Mouse (Mus musculus): ENCODE results near the gene Cd82. TPM values are rescaled to one million over a fixed set of nuclear protein-coding genes. Genes with fewer than 3 reads are reported as not detected.

Cd82 gene
- polyA plus RNA-seq, 1 experiment from 2014 or later = 6.2 TPM

GRCm38 (mm10) chr2:93431575-93432325 lies 31.2 kb downstream of the Cd82 start:
- no peaks in the 10 kb centered on the region for H3K27me3 ChIP-seq (ENCODE audit: control insufficient read depth, insufficient read depth, low read length)
- no peak overlapping the region for H3K4me3 ChIP-seq (ENCODE audit: low read depth, low read length)
- WGBS = 78% methylated on average over 5 of the region's 5 CpGs
- no peak overlapping the region for H3K9ac ChIP-seq (ENCODE audit: low read depth, low read length)
- H3K36me3 ChIP-seq (ENCODE audit: control insufficient read depth, insufficient read depth, low read length) = no peaks in the 10 kb centered on the region
- no peak overlapping the region for H3K27ac ChIP-seq (ENCODE audit: low read depth, low read length)
- no peak overlapping the region for H3K4me2 ChIP-seq (replicated peaks; ENCODE audit: low read depth, low read length)
- no peak for DNase-seq (ENCODE audit: low spot score)
- ATAC-seq (ENCODE audit: low FRiP score) = no peak
- H3K9me3 ChIP-seq (ENCODE audit: control insufficient read depth, low read length) = no peaks in the 10 kb centered on the region
- H3K4me1 ChIP-seq (replicated peaks; ENCODE audit: control insufficient read depth, insufficient read depth, low read length) = no peaks in the 10 kb centered on the region

GRCm38 (mm10) chr2:93430993-93431392 lies 31.9 kb downstream of the Cd82 start:
- WGBS = 83% methylated on average over 5 of the region's 5 CpGs
- DNase-seq (ENCODE audit: low spot score) (no peak), ATAC-seq (ENCODE audit: low FRiP score) (no peak)
- no peaks in the 10 kb centered on the region for H3K36me3 ChIP-seq (ENCODE audit: control insufficient read depth, insufficient read depth, low read length)
- no peaks in the 10 kb centered on the region for H3K9me3 ChIP-seq (ENCODE audit: control insufficient read depth, low read length)
- H3K9ac ChIP-seq (ENCODE audit: low read depth, low read length) = no peak overlapping the region
- no peak overlapping the region for H3K4me3 ChIP-seq (ENCODE audit: low read depth, low read length)
- no peaks in the 10 kb centered on the region; the same call in 1 of the 2 replicates for H3K4me1 ChIP-seq (replicated peaks; ENCODE audit: control insufficient read depth, insufficient read depth, low read length)
- no peak overlapping the region for H3K4me2 ChIP-seq (replicated peaks; ENCODE audit: low read depth, low read length)
- H3K27ac ChIP-seq (ENCODE audit: low read depth, low read length) = no peak overlapping the region
- H3K27me3 ChIP-seq (ENCODE audit: control insufficient read depth, insufficient read depth, low read length) = no peaks in the 10 kb centered on the region

- Histone ChIP-seq H3K36me3 (ENCODE audit: control insufficient read depth, insufficient read depth, low read length) (no peaks in the 10 kb centered on the region), H3K4me1 (replicated peaks; ENCODE audit: control insufficient read depth, insufficient read depth, low read length) (no peaks in the 10 kb centered on the region; the same call in 1 of the 2 replicates), H3K9me3 (ENCODE audit: control insufficient read depth, low read length) (no peaks in the 10 kb centered on the region), H3K4me3 (ENCODE audit: low read depth, low read length) (no peak overlapping the region), H3K9ac (ENCODE audit: low read depth, low read length) (no peak overlapping the region), H3K4me2 (replicated peaks; ENCODE audit: low read depth, low read length) (no peak overlapping the region), H3K27ac (ENCODE audit: low read depth, low read length) (no peak overlapping the region), H3K27me3 (ENCODE audit: control insufficient read depth, insufficient read depth, low read length) (no peaks in the 10 kb centered on the region)
- DNase-seq (ENCODE audit: low spot score) = no peak
- ATAC-seq (ENCODE audit: low FRiP score) = no peak
- 53% methylated on average over 11 of the region's 11 CpGs for WGBS
Observed at GRCm38 (mm10) chr2:93428004-93428531, 34.9 kb downstream of the Cd82 start.

- WGBS = 60% methylated on average over 8 of the region's 8 CpGs
- ATAC-seq (ENCODE audit: low FRiP score) (no peak), DNase-seq (ENCODE audit: low spot score) (no peak)
- H3K36me3 ChIP-seq (ENCODE audit: control insufficient read depth, insufficient read depth, low read length) = no peaks in the 10 kb centered on the region
- no peaks in the 10 kb centered on the region; the same call in 1 of the 2 replicates for H3K4me1 ChIP-seq (replicated peaks; ENCODE audit: control insufficient read depth, insufficient read depth, low read length)
- no peaks in the 10 kb centered on the region for H3K27me3 ChIP-seq (ENCODE audit: control insufficient read depth, insufficient read depth, low read length)
- H3K9ac ChIP-seq (ENCODE audit: low read depth, low read length) = no peak overlapping the region
- no peak overlapping the region for H3K4me3 ChIP-seq (ENCODE audit: low read depth, low read length)
- no peak overlapping the region for H3K27ac ChIP-seq (ENCODE audit: low read depth, low read length)
- H3K9me3 ChIP-seq (ENCODE audit: control insufficient read depth, low read length) = no peaks in the 10 kb centered on the region
- H3K4me2 ChIP-seq (replicated peaks; ENCODE audit: low read depth, low read length) = no peak overlapping the region
Observed at GRCm38 (mm10) chr2:93427000-93427715, 35.8 kb downstream of the Cd82 start.

GRCm38 (mm10) chr2:93425810-93426209 lies 37.1 kb downstream of the Cd82 start:
- no peak overlapping the region for H3K4me2 ChIP-seq (replicated peaks; ENCODE audit: low read depth, low read length)
- H3K9ac ChIP-seq (ENCODE audit: low read depth, low read length) = no peak overlapping the region
- no peaks in the 10 kb centered on the region for H3K36me3 ChIP-seq (ENCODE audit: control insufficient read depth, insufficient read depth, low read length)
- DNase-seq (ENCODE audit: low spot score) (no peak), ATAC-seq (ENCODE audit: low FRiP score) (no peak)
- no peak overlapping the region for H3K27ac ChIP-seq (ENCODE audit: low read depth, low read length)
- no peaks in the 10 kb centered on the region for H3K27me3 ChIP-seq (ENCODE audit: control insufficient read depth, insufficient read depth, low read length)
- H3K4me1 ChIP-seq (replicated peaks; ENCODE audit: control insufficient read depth, insufficient read depth, low read length) = no peaks in the 10 kb centered on the region; the same call in 1 of the 2 replicates
- no peaks in the 10 kb centered on the region for H3K9me3 ChIP-seq (ENCODE audit: control insufficient read depth, low read length)
- WGBS = 43% methylated on average over 4 of the region's 4 CpGs
- H3K4me3 ChIP-seq (ENCODE audit: low read depth, low read length) = no peak overlapping the region

GRCm38 (mm10) chr2:93424307-93424984 lies 38.5 kb downstream of the Cd82 start:
- no peak for ATAC-seq (ENCODE audit: low FRiP score)
- Histone ChIP-seq H3K9ac (ENCODE audit: low read depth, low read length) (no peak overlapping the region), H3K27ac (ENCODE audit: low read depth, low read length) (no peak overlapping the region), H3K36me3 (ENCODE audit: control insufficient read depth, insufficient read depth, low read length) (no peaks in the 10 kb centered on the region), H3K4me2 (replicated peaks; ENCODE audit: low read depth, low read length) (no peak overlapping the region), H3K9me3 (ENCODE audit: control insufficient read depth, low read length) (no peaks in the 10 kb centered on the region), H3K4me3 (ENCODE audit: low read depth, low read length) (no peak overlapping the region), H3K27me3 (ENCODE audit: control insufficient read depth, insufficient read depth, low read length) (no peaks in the 10 kb centered on the region), H3K4me1 (replicated peaks; ENCODE audit: control insufficient read depth, insufficient read depth, low read length) (no peaks in the 10 kb centered on the region; the same call in 1 of the 2 replicates)
- DNase-seq (ENCODE audit: low spot score) = no peak
- 95% methylated on average over 9 of the region's 9 CpGs for WGBS

GRCm38 (mm10) chr2:93421320-93421719 lies 41.6 kb downstream of the Cd82 start:
- Histone ChIP-seq H3K36me3 (ENCODE audit: control insufficient read depth, insufficient read depth, low read length) (no peaks in the 10 kb centered on the region), H3K4me3 (ENCODE audit: low read depth, low read length) (no peak overlapping the region), H3K9me3 (ENCODE audit: control insufficient read depth, low read length) (no peaks in the 10 kb centered on the region), H3K4me2 (replicated peaks; ENCODE audit: low read depth, low read length) (no peak overlapping the region), H3K9ac (ENCODE audit: low read depth, low read length) (no peak overlapping the region), H3K27me3 (ENCODE audit: control insufficient read depth, insufficient read depth, low read length) (no peaks in the 10 kb centered on the region), H3K4me1 (replicated peaks; ENCODE audit: control insufficient read depth, insufficient read depth, low read length) (no peaks in the 10 kb centered on the region; the same call in 1 of the 2 replicates), H3K27ac (ENCODE audit: low read depth, low read length) (no peak overlapping the region)
- ATAC-seq (ENCODE audit: low FRiP score) = no peak
- WGBS = 19% methylated on average over 7 of the region's 7 CpGs
- peak; percentile 86 for DNase-seq (ENCODE audit: low spot score)

GRCm38 (mm10) chr2:93419971-93420370 lies 43.0 kb downstream of the Cd82 start:
- no peak for DNase-seq (ENCODE audit: low spot score)
- H3K4me1 ChIP-seq (replicated peaks; ENCODE audit: control insufficient read depth, insufficient read depth, low read length) = no peaks in the 10 kb centered on the region
- no peak overlapping the region for H3K9ac ChIP-seq (ENCODE audit: low read depth, low read length)
- no peaks in the 10 kb centered on the region for H3K9me3 ChIP-seq (ENCODE audit: control insufficient read depth, low read length)
- 85% methylated on average over 12 of the region's 12 CpGs for WGBS
- H3K36me3 ChIP-seq (ENCODE audit: control insufficient read depth, insufficient read depth, low read length) = no peaks in the 10 kb centered on the region
- H3K27ac ChIP-seq (ENCODE audit: low read depth, low read length) = no peak overlapping the region
- H3K4me2 ChIP-seq (replicated peaks; ENCODE audit: low read depth, low read length) = no peak overlapping the region
- H3K27me3 ChIP-seq (ENCODE audit: control insufficient read depth, insufficient read depth, low read length) = 0 out of 2 replicates have a peak, but pooled peaks cover 2% of the 10 kb centered on the region
- ATAC-seq (ENCODE audit: low FRiP score) = no peak
- H3K4me3 ChIP-seq (ENCODE audit: low read depth, low read length) = no peak overlapping the region
